Mouse (Mus musculus): Measurements from ENCODE around the gene Rasl12.

Gene Rasl12

DNA sequence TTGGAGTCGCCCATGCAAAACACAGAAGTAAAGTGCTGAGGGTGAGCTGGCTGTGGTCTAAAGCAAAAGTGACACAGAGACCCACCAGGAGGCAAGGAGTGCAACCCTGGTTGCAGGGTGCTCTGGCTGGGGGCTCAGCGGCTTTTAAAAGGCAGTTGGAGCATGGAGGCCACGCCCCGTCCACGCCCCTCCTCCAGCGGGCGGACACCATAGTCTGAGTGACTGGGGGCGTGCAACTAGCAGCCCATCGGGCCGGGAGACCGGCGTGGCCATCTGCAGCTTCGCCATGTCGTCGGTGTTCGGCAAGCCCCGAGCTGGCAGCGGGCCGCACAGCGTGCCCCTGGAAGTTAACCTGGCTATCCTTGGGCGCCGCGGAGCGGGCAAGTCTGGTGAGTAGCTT is at the start of gene Rasl12:
Gene Rasl12 (plus strand): TSS at position 228 of the 400 bp plus-strand sequence.
- DNase-seq (ENCODE audit: low read depth) = no peak

DNA sequence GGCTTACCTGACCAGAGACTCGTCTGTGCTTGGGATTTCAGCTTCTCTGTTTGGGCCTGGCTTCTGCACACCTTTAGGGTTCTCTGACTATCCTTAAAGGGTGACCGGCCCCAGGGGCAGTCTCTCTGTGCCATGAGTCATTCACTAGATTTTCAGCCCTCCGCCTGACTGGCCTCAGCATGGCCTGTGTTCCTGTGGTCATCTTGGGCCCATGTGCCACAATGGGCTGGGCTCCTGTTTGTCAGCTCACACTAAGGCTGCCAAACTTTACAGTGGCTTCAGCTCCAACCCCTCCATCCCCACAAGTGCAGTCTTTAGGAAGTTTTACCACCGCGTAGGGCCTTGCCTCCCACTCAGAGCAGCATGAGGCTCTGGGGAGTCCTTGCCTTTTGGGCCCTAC is 45.1 kb upstream of the Rasl12 start:
- DNase-seq (ENCODE audit: low read depth) = no peak

DNA sequence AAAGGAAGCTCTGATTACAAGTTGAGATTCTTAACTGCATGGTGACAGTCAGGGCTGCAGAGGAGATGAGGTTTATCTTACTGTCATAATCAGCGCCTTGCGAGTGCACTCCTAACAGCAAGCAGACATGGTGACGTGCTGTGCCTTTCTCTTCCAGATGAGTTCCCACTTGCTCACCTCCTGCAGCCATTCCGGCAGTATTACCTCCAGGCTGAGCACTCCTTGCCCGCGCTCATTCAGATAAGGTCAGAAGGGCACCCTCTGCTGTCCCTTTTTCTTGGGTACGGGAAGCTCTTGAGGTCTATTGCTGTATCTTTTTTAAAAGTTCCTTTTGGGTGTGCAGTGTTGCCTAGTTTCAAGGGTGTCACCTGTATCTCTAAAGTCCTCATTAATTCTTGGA is 41.7 kb upstream of the Rasl12 start:
- DNase-seq (ENCODE audit: low read depth) = no peak

DNA sequence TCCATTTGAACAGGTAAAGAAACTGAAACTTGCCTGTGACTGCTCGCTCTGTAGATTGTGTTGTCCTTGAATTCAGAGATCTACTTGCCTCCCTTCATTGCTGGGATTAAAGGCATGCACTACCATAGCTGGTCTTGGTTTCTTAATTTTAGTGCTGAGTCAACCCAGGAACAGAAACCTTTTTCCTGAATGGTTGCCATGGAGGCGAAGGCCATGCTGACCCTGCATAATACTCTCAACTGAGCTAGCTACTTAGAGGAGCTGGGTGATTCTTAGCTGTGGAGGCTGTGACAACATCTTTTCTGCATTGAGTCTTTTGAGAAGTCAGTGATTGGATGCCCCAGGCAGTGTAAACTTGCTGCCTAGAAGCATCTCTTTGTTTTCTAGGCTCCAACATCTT is 41.3 kb upstream of the Rasl12 start:
- no peak for DNase-seq (ENCODE audit: low read depth)

DNA sequence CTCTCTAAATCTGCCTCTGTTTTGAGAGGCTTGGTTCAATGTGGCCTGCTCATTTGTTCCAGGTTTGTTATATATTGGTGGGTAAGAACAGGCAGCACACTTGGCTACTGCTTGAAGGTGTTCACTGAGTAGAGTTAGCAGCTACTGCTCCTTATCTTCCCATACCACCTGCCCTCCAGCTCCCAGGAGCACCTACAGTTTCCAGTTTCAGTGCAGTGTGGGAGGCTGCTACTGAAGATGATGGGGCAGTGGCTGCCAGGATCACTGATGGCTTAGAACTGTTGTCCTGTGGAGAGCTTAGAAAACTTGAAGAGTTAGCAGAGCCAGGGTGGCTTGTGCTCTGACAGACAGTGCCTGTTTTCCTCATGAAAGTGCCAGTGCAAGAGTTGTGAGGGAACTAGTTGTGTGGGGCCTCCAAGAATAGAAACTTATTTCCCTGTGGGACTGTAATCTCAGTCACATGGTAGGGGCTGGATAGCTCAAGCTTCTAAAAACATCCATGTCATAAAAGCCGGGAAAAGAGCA is 39.3 kb upstream of the Rasl12 start:
- no peak for DNase-seq (ENCODE audit: low read depth)

DNA sequence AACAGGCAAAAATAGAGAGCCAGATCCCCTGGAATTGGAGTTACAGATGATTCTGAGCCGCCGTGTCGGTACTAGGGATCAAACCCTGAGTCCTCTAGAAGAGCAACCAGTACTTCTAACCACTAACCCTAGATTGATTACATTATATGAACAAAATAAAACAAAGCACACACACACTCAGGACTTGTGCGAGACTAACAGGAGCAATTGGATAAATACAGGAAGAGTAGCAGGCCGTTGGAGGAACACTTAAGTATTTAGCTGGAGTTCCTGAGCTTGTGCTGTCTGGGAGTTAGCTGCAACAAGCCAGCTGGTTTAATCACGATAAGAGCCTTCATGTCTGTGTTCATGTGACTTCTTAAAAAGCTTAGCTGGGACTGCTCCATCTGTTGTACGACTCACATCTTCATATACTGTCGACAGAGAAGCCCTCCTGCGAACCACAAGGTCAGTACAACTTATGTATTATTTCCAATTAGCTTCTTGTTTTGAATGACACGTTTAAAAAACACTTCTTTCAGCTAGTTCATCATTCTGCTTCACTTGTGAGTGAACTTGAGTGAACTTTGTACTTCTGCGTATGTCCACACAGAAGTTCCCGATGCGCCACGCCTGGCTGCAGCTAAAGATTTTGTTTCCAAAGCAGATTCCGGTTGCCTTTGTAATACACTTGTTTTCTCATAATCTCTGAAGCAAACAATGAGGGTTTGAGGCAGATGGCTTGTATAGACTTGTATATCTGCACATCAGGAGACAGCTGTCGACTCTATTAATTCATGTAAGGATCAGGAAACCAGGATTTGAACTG is 37.5 kb upstream of the Rasl12 start, which contains the start of gene Ubap1l:
Gene Ubap1l (plus strand): TSS at position 401 of the 808 bp plus-strand sequence.
- no peak for DNase-seq (ENCODE audit: low read depth)

DNA sequence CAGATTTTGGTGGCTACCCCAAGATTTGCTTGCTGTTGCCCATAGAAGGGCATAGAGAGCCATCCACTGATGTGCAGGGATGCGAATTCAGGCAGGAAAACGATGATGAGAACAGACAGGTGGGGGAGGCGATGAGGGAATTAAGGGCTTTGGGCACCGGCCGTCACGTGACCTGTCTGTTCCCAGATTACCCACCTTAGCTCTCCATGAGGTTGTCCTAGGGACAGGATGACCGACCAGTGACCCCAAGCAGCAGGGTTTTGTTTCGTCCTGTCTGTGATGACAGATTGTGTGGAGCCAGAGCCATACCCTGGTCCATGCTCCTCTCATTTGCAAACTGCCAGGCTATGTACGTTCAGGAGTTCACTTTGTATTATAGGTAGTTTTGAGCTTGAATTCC is 34.6 kb upstream of the Rasl12 start:
- no peak for DNase-seq (ENCODE audit: low read depth)

DNA sequence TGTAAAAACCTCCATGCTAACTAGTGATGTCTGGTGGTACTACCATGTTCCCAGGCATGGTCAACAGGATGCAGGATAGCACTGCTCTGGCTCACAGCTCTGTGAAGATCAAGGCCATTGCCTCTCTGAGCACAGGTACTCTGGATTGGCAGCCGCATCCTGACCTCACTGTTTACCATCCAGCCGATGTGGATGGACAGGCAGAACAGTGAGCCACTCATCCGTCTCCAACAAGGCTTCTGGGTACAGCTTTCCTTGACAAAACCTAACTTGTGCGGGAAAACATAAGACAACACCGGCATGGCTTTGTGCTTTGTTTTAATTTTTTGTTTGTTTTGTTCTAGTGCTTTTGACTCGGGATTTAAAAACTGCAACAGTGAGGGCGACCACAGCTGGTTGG is 32.6 kb upstream of the Rasl12 start:
- DNase-seq (ENCODE audit: low read depth) = no peak

DNA sequence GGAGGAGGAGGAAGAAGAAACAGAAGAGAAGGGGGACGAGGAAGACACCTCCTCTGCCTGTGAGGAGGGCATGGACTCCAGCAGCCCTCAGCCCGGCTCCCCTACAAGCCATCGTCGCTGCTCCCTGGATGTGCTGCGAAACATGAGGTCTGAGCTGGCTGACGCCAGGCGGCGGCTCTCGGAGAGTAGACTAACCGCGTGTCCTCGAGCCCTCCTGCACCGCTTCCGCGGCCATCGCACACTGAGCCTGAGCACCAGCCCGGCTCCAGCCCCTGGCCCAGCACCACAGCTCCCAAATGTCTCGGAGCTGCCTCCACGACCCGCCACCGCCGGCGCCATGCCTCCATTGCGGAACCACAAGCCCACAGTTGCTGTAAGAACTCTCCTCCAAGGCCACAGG is 26.6 kb upstream of the Rasl12 start:
- DNase-seq (ENCODE audit: low read depth) = no peak

DNA sequence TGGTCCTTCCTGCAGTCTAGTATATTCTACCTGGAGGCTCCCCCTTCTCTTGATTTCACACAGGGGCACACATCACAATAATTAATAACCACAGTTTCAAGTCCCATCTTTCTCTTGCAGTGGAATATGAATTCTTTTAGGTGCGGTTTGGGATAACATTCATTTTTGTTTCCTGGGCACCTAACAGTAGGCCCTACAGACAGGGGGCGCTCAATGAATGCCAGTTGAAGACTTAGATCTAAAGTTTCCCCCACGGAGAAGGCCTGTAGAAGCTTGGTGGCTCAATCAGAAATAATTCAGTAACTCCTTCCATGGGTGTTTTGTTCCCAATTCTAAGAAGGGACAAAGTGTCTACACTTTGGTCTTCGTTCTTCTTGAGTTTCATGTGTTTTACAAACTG is 25.9 kb upstream of the Rasl12 start:
- no peak for DNase-seq (ENCODE audit: low read depth)

DNA sequence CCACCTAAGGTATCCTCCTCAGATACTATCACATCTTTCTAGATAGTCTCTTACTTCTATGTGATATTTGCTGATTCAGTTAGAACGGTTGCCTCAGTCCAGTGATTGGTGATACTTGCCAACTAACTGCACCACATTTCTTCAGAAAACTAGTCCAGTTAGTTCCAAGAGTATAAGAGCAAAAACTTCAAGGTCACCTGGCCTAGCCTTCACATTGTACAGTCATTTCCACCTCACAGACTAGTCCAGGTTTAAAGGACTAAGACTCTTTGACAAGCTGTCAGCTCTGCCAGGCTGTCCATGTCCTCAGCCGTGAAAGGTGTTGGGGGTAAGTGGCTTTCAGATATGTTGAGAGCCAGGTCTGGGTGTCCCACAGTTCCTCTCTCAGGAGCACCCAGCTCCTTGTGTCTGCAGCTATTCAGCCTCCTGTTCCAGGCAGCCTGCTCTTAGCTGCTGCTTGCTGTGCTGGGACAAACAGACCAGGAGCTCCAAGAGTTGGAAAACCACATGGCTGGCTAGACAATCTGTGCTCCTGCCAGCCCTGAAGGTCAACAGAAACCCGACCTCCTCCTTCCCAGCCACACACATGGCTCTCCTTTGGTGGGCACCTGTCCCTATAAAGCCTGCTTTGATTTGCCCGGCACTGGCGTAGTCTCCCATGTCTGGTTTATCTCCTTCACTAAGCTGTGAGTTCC is 23.7 kb upstream of the Rasl12 start:
- no peak for DNase-seq (ENCODE audit: low read depth)

DNA sequence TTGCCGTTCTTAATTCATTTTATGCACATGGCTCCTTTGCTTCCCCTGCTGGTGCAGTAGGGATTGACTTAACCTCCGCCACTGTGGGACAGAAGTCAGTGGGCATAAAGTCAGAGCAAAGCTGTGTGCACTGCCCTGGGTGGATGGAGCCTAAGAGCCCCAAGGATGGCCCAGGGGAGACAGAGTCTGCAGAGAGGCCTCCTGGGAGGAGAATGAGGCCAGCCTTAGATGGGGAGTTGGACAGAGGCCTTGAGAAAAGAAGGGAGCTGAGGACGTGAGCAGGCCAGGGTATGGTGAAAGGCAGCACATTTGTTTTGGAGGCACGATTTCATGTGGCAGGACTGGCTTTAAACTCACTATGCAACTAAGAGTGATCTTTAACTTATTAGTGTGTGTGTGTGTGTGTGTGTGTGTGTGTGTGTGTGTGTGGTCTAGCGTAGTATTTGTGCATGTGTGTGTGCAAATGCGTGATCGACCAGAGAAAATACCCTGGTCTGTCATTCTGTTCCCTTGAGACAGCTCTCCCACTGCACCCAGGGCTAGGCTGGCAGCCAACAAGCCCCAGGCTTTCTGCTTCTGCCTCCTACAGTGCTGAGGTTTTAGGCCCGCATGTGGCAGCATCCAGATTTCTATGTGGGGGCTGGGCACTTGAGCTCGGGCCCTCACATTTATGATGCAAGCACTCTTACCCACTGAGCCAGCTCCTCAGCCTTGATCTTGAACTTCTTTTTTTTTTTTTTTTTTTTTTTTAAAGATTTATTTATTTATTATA is 23.0 kb upstream of the Rasl12 start:
- DNase-seq (ENCODE audit: low read depth) = no peak

DNA sequence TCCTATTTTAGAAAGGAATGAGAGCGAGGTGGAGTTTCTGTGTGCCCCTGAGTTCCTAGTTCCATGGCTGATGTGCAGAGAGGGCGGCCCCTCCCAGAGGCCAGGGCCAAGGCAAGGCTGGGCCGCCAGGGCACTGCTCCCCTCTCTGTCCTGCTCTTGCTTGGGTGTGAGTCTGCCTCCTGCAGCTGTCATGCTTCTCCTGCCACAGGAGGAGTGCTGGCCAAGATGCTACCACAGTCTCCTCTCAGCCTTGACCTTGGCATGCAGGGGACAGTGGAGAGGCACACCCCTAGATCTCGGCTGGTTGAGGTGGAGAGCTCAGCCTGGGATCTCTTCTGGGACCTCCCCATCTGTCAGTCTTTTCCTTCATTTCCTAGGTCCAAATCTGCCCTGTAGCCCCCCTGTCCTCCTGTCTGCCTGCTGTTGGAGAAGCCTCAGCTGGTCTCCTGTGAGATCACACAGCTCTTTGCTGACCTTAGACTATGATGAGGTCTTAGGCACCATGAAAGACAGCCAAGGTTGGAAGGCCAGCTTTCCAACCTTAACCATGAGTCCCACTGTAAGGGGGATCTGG is 17.2 kb upstream of the Rasl12 start:
- no peak for DNase-seq (ENCODE audit: low read depth)

DNA sequence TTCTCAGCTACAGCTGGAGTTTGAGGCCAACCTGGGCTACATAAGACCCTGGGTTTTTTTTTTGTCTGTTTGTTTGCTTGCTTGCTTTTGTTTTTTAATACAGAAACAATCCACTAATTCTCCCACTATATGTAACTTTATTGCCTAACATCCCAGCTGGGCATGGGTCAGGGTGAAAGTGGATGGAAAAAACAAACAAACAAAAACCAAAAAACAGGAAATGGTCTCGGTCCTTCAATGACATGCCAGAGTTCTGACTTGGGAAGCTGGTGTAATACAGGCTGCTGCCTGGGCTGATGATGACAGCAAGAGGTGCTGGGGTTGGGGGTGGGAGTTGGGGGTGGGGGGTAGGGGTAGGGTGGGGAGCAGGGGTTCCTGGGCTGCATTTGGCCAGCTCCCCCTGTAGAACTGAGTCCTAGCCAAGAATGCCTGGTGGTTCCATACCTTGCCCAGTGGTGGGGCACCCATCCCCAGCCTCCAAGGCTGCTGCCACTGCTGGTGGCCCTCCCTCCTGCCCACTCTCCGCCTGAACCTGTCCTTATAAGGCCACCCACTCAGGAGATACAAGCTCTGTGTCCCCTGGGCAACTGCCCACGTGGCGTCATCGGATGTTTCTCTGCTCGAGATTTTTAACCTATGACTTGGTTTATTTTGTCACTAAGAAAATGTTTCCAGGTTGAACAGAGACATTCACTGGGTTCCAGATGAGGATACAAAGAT is 16.1 kb upstream of the Rasl12 start:
- no peak for DNase-seq (ENCODE audit: low read depth)

DNA sequence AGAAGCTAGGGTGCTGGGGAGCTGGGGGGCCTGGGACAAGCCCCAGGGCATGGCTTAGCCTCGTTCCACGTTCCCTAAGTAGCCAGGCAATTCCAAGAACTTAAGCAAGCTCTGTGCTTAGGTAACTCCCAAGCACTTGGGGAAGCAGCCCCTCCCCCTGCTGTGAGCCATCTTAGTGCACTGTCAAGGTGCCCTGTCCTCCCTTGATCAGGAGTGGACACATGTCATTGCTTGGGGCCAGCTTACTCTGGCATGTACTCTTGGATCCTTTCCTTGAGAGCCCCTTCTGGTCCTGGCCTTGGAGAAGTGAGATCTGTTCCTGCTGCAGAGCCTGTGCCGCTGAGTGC is 15.6 kb upstream of the Rasl12 start:
- no peak for DNase-seq (ENCODE audit: low read depth)

DNA sequence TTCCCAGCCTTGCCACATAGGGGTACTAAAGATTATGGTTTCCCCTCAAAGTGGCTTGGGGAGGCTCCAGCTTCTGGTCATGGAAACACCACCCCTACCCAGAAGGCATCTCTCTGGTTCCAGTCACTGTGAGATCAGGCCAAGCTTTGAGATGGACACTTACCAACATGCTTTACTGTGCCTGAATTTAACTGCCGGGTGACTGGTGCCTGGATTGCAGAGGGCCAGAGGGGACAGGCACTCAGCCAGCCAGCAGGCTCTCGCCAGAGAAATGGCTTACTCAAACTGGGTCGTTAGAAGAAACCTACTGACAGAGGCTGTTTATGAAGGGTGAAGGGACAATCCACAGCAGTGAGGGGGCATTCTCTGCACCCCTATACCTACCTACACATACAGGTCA is 14.0 kb upstream of the Rasl12 start:
- no peak for DNase-seq (ENCODE audit: low read depth)

DNA sequence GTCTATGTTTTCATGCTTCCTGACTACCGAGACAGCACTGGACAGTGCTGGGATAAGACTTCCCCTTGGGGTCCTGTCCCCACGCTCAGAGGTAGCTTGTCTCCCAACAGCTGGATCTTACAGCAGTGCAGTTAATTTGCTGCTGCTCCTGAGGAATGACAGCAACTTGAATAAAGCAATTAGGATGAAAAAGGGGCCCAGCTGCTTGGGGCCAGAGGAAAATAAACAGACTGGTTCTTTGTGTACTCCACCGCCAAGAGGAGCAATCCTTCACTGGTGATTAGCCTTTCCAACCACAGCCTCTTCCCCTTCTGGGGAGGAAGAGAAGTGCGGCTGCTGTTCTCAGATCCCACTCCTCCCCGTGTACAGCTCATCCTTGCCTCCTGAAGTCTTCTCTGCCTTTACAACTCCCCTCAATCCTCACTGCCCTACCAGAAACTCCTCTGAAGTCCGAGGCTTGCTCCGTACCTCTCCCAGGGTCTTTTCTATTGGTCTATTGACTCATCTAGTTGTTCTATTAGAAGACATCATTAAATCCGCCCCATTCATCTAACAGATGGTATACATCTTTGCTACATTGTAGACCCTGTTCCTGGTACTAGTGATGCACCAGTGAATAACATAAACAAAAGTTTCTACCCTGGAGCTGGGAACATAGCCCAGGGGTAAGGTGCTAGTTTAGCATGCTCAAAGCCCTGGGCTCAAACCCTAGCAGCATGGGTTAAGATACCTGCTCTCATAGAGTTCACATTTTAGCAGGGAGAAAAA is 11.7 kb upstream of the Rasl12 start:
- no peak for DNase-seq (ENCODE audit: low read depth)

DNA sequence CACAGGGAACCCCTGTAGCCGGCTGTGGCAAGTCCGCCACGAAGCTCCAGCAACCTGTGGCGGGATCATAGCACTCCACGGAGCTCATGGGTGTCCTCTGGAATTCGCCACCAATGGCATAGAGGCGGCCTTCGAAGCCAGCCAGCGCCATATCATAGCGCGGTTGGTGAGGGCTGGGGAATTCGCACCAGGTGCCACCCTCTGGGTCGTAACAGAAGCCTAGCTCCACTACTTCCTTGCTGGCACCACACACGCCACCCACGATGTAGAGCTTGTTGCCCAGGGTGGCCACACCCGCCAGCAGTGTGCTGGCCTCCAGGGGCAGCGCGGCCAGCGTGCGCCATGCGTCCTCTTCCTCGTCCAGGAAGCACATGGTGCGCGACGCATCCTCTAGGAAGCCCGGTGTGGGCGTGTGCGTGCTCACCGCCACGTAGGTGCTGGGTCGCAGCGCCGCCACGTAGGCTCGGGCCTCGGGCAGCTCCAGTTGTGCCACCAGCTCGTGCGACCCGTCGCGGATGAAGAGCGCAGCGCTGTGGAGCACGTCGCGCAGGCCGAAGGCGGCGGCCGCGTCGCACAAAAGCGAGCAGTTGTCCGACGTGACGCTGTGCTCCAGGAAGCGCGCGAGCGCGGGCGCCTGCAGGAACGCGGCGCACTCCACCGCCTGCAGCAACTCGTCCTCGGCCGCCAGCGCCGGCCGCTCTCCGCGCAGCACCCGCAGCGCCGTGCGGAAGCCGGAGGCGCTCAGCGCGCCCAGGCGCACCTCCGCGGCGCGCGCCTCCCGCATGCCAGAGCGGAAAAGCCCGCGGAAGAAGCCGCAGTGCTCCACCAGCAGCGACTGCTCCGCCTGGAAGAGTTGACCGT is 7.3 kb upstream of the Rasl12 start:
- DNase-seq (ENCODE audit: low read depth) = no peak

DNA sequence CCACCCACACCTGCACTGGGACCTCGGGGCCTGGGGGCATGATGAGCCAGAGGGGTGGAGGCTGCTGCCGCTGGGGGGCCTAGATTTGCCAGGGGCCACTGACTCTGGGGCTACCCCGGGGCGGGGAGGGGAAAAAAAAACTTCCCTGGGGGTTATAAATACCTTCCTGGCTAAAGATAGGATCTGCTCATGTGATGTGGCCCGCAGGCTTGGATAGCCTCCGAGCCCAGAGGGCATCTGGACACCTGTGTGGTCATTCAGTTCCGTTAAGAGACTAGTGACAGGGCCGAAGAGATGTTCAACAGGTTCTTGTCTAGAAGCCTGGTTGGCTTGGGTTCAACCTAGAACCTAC is 6.7 kb upstream of the Rasl12 start, which contains the start of gene Kbtbd13:
Gene Kbtbd13 (minus strand): TSS at position 40 of the 352 bp plus-strand sequence.
- DNase-seq (ENCODE audit: low read depth) = no peak
